Mouse (Mus musculus) CH12.LX (cell line): Measurements from ENCODE around the gene Lrig2. TPM values are rescaled to one million over a fixed set of nuclear protein-coding genes. Genes with fewer than 3 reads are reported as not detected.

Experiments
- DNase-seq: peaks from one replicate; pipeline ENCODE4 v3.0.0-alpha.2; 2013; ENCODE audit errors: extremely low read depth
- H3K27ac ChIP-seq: 2 replicates; pipeline ENCODE4 v1.5.1; 2012; ENCODE audit warnings: low read depth, mild to moderate bottlenecking, control low read depth, moderate library complexity; ENCODE audit not compliant: insufficient read depth
- H3K27me3 ChIP-seq: replicated peaks from 2 replicates; pipeline ENCODE3; 2012; ENCODE audit warnings: inconsistent platforms
- H3K36me3 ChIP-seq, 2 experiments: replicated peaks in 1 of 2; 2 replicates each; pipeline versions ENCODE3 to v1.6.1; 2012; ENCODE audit warnings: inconsistent platforms in 1 of 2, low read length in 1 of 2, mild to moderate bottlenecking in 1 of 2, mixed read lengths in 1 of 2, moderate library complexity in 1 of 2; ENCODE audit not compliant: control insufficient read depth in 1 of 2, insufficient read depth in 1 of 2
- H3K4me1 ChIP-seq, 2 experiments: 2 replicates each; pipeline ENCODE4 v1.6.1; 2012; ENCODE audit warnings: inconsistent platforms in 1 of 2, moderate library complexity in 1 of 2; ENCODE audit not compliant: insufficient read depth in 2 of 2, control insufficient read depth in 1 of 2
- H3K4me2 ChIP-seq: 2 replicates; pipeline ENCODE4 v1.6.1; 2012; ENCODE audit warnings: low read depth, mild to moderate bottlenecking, control low read depth; ENCODE audit not compliant: poor library complexity, insufficient read depth, severe bottlenecking
- H3K4me3 ChIP-seq, 3 experiments: fragments of 150-350 bp in 1 of 3; sonication (generic) in 1 of 3; replicated peaks in 1 of 3; 2 replicates each; pipeline versions ENCODE3 to v1.5.1; 2011 to 2012; ENCODE audit warnings: low read depth in 2 of 3, low read length in 2 of 3, mild to moderate bottlenecking in 2 of 3, moderate library complexity in 2 of 3, control low read depth in 1 of 3, improper control_type of control experiment in 1 of 3, inconsistent platforms in 1 of 3, mixed read lengths in 1 of 3; ENCODE audit not compliant: poor library complexity in 1 of 3
- H3K79me2 ChIP-seq: replicated peaks from 2 replicates; pipeline ENCODE4 v1.6.1; 2012; ENCODE audit warnings: mild to moderate bottlenecking, moderate library complexity; ENCODE audit not compliant: control insufficient read depth, poor library complexity, insufficient read depth, severe bottlenecking; ENCODE audit errors: extremely low read depth
- H3K9ac ChIP-seq: 2 replicates; pipeline ENCODE4 v1.6.1; 2012; ENCODE audit warnings: low read depth, mild to moderate bottlenecking, control low read depth, moderate library complexity; ENCODE audit not compliant: insufficient read depth
- H3K9me3 ChIP-seq: replicated peaks from 2 replicates; pipeline ENCODE3; 2012; ENCODE audit warnings: low read length, inconsistent platforms, mixed read lengths
- CHD1 ChIP-seq: IDR thresholded peaks from 2 replicates; pipeline ENCODE4 v1.6.1; 2012; ENCODE audit warnings: low read depth, low read length, improper control_type of control experiment, inconsistent platforms
- E2F4 ChIP-seq: IDR thresholded peaks from 2 replicates; pipeline ENCODE4 v1.6.1; 2011; ENCODE audit warnings: low read depth, low read length, improper control_type of control experiment; ENCODE audit not compliant: insufficient replicate concordance
- EP300 ChIP-seq: IDR thresholded peaks from 2 replicates; pipeline ENCODE4 v1.6.1; 2011; ENCODE audit warnings: low read length, improper control_type of control experiment
- JUN ChIP-seq: IDR thresholded peaks from 2 replicates; pipeline ENCODE4 v1.6.1; 2011; ENCODE audit warnings: low read depth, mild to moderate bottlenecking, low read length, improper control_type of control experiment, moderate library complexity; ENCODE audit not compliant: insufficient read depth
- KAT2A ChIP-seq: IDR thresholded peaks from 2 replicates; pipeline ENCODE4 v1.6.1; 2012; ENCODE audit warnings: low read length, improper control_type of control experiment, inconsistent platforms; ENCODE audit not compliant: insufficient replicate concordance
- MEF2A ChIP-seq: IDR thresholded peaks from 2 replicates; pipeline ENCODE4 v1.6.1; 2014; ENCODE audit warnings: low read depth, mild to moderate bottlenecking, inconsistent platforms, low read length, improper control_type of control experiment, borderline replicate concordance
- MXI1 ChIP-seq: IDR thresholded peaks from 2 replicates; pipeline ENCODE4 v1.6.1; 2011; ENCODE audit warnings: mild to moderate bottlenecking, low read depth, low read length, improper control_type of control experiment
- MYC ChIP-seq: IDR thresholded peaks from 2 replicates; pipeline ENCODE4 v1.6.1; 2011; ENCODE audit warnings: low read depth, mild to moderate bottlenecking, improper control_type of control experiment, low read length
- NELFE ChIP-seq: IDR thresholded peaks from 2 replicates; pipeline ENCODE4 v1.6.1; 2011; ENCODE audit warnings: low read depth, low read length, improper control_type of control experiment
- NRF1 ChIP-seq: IDR thresholded peaks from 2 replicates; pipeline ENCODE4 v1.6.1; 2014; ENCODE audit warnings: low read depth, mild to moderate bottlenecking, inconsistent platforms, low read length, improper control_type of control experiment, moderate library complexity
- POLR2A ChIP-seq: IDR thresholded peaks from 2 replicates; pipeline ENCODE4 v1.6.1; 2011; ENCODE audit warnings: low read depth, mild to moderate bottlenecking, improper control_type of control experiment, low read length
- RAD21 ChIP-seq: IDR thresholded peaks from 2 replicates; pipeline ENCODE4 v1.6.1; 2011; ENCODE audit warnings: low read depth, mild to moderate bottlenecking, low read length, improper control_type of control experiment, moderate library complexity
- RCOR1 ChIP-seq: conservative IDR thresholded peaks from 2 replicates; pipeline ENCODE4 v1.6.1; 2012; ENCODE audit warnings: low read depth, mild to moderate bottlenecking, inconsistent platforms, low read length, improper control_type of control experiment
- SIN3A ChIP-seq: IDR thresholded peaks from 2 replicates; pipeline ENCODE4 v1.6.1; 2012; ENCODE audit warnings: low read length, improper control_type of control experiment, inconsistent platforms
- SMC3 ChIP-seq: IDR thresholded peaks from 2 replicates; pipeline ENCODE4 v1.6.1; 2011; ENCODE audit warnings: low read depth, low read length, improper control_type of control experiment
- TBP ChIP-seq: conservative IDR thresholded peaks from 2 replicates; pipeline ENCODE4 v1.6.1; 2011; ENCODE audit warnings: low read depth, low read length, improper control_type of control experiment
- TCF12 ChIP-seq: IDR thresholded peaks from 2 replicates; pipeline ENCODE4 v1.6.1; 2014; ENCODE audit warnings: low read depth, mild to moderate bottlenecking, inconsistent platforms, low read length, improper control_type of control experiment
- UBTF ChIP-seq: IDR thresholded peaks from 2 replicates; pipeline ENCODE4 v1.6.1; 2012; ENCODE audit warnings: low read depth, mild to moderate bottlenecking, inconsistent platforms, low read length, improper control_type of control experiment, moderate library complexity
- USF2 ChIP-seq: conservative IDR thresholded peaks from 2 replicates; pipeline ENCODE4 v1.6.1; 2011; ENCODE audit warnings: low read depth, low read length, improper control_type of control experiment
- ZC3H11A ChIP-seq: IDR thresholded peaks from 2 replicates; pipeline ENCODE4 v1.6.1; 2012; ENCODE audit warnings: low read depth, mild to moderate bottlenecking, inconsistent platforms, low read length, improper control_type of control experiment
- ZMIZ1 ChIP-seq: IDR thresholded peaks from 2 replicates; pipeline ENCODE4 v1.6.1; 2012; ENCODE audit warnings: low read depth, mild to moderate bottlenecking, inconsistent platforms, low read length, improper control_type of control experiment
- dilution Hi-C: fragments of 300-500 bp; cut with MboI; formaldehyde crosslinking; loops from 2 replicates; pipeline ENCODE4 v1.14.3; 2020; ENCODE audit warnings: low sequenced_read_pairs; ENCODE audit not compliant: extremely low pct_unique_long_range_greater_than_20kb, extremely low pct_ligation_motif_present
- in situ Hi-C: fragments of 300-500 bp; cut with MboI; formaldehyde crosslinking; loops from 3 replicates; pipeline ENCODE4 v1.14.3; 2019; ENCODE audit warnings: low sequenced_read_pairs, low pct_ligation_motif_present, low pct_unique_long_range_greater_than_20kb, mixed read lengths
- polyA plus RNA-seq: library from polyadenylated mRNA; unstranded; fragments of >175 nt; gene quantifications from 2 replicates; pipeline ENCODE4 v1.2.1, GENCODE M21; 2012; ENCODE audit warnings: low read depth; ENCODE audit not compliant: insufficient read length
- total RNA-seq, 2 experiments: library from RNA; depleted of rRNA; stranded (reverse); fragments of 300-350 nt in 1 of 2; fragments of >200 nt in 1 of 2; gene quantifications; 2 replicates each; pipeline ENCODE4 v1.2.3; 2012 to 2014

Lrig2 gene
- total and polyA plus RNA-seq, 3 experiments = 2.8 to 5.4 (median 5.1) TPM

DNA sequence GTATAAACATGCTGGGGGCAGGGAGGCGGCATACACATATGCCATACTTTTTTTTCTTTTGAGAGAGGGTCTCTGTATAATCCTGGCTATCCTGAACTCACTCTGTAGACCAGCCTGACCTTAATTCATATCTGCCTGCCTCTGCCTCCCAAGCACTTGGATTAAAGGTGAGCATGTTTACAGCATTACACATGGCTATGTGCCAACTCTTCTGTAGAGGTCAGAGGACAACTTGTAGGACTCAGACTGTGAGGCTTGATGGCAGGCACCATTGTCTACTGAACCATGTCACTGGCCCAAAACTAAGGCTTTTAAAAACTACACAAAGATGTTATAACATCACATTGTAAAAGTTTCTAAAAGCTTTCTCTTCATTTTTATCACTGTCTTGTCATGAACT is 33.7 kb downstream of the Lrig2 start:
- dilution Hi-C loops = no loop called here
- no peak for DNase-seq

DNA sequence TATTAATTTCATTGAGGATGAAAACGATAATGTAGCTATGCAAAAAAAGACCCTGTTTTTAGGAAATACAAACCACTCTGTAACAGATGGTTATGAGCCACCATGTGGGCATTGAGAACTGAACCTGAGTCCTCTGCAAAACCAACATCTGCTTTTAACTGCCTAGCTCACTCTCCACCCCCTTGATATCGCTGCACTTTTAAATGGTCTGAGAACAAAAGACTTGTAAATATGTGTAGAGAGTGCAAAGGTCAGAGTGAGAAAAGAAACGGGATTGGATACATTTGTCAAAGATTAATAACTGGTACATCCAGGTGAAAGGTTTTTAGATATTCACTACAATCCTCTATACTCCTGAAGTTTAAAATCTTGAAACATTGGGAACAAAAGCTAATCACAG is 42.3 kb downstream of the Lrig2 start:
- Histone ChIP-seq H3K4me2 (no peak overlapping the region), H3K79me2 (no peaks in the 10 kb centered on the region), H3K4me3 (no peak overlapping the region), H3K9ac (no peak overlapping the region), H3K36me3 (peaks cover 10 to 23% of the 10 kb centered on the region in 2 experiments), H3K9me3 (no peaks in the 10 kb centered on the region), H3K4me1 (no peaks in the 10 kb centered on the region; a peak in 1 of 4 replicates), H3K27ac (no peak overlapping the region), H3K27me3 (no peaks in the 10 kb centered on the region)
- TF ChIP-seq CHD1 (no peak), MXI1 (no peak), TBP (no peak), SMC3 (no peak), POLR2A (no peak), KAT2A (no peak), JUN (no peak), RAD21 (no peak), TCF12 (no peak), NELFE (no peak), E2F4 (no peak), RCOR1 (no peak), ZC3H11A (no peak)
- in situ Hi-C loops (no loop called here), dilution Hi-C loops (no loop called here)
- DNase-seq = no peak

More for the DNA sequence above, 33.7 kb downstream of the Lrig2 start:
- H3K36me3 ChIP-seq = peaks cover 3 to 27% of the 10 kb centered on the region in 2 experiments
- H3K4me3 ChIP-seq = no peak overlapping the region
- no peak overlapping the region for H3K9ac ChIP-seq
- H3K27ac ChIP-seq = no peak overlapping the region
- H3K9me3 ChIP-seq = no peaks in the 10 kb centered on the region
- TF ChIP-seq NRF1 = no peak
- TF ChIP-seq USF2 = no peak
- no peak for TF ChIP-seq UBTF
- no peak for TF ChIP-seq RAD21
- no peak for TF ChIP-seq SIN3A
- TF ChIP-seq ZMIZ1 = no peak
- no peak for TF ChIP-seq EP300
- TF ChIP-seq MXI1 = no peak
- TF ChIP-seq POLR2A = no peak
- no peak for TF ChIP-seq MYC
- no peak for TF ChIP-seq MEF2A
- no peak overlapping the region for H3K4me2 ChIP-seq
- in situ Hi-C loops = no loop called here
- H3K27me3 ChIP-seq = no peaks in the 10 kb centered on the region
- H3K4me1 ChIP-seq = peaks cover 0 to 6% of the 10 kb centered on the region in 2 experiments; a peak in 2 of 4 replicates
- no peaks in the 10 kb centered on the region for H3K79me2 ChIP-seq
